Mouse (Mus musculus): Measurements from ENCODE around the gene Scarf1.

Scarf1 gene

GRCm38 (mm10) chr11:75566276-75567196, 53.2 kb downstream of the Scarf1 start:
- DNase-seq, result peak; percentile 71

- DNase-seq, result peak; percentile 89
These were observed 54.2 kb downstream of the Scarf1 start for GRCm38 (mm10) chr11:75567346-75568114.

GRCm38 (mm10) chr11:75568115-75568511, 54.8 kb downstream of the Scarf1 start:
- DNase-seq, result peak; percentile 61

GRCm38 (mm10) chr11:75568962-75569361, 55.6 kb downstream of the Scarf1 start:
- DNase-seq, result peak; percentile 63

GRCm38 (mm10) chr11:75570375-75571125, 57.2 kb downstream of the Scarf1 start:
- peak; percentile 94 for DNase-seq

- peak; percentile 66 for DNase-seq
These were observed 58.0 kb downstream of the Scarf1 start for GRCm38 (mm10) chr11:75571126-75571990.

- peak; percentile 65 for DNase-seq
These were observed 59.0 kb downstream of the Scarf1 start for GRCm38 (mm10) chr11:75572301-75572791.

- DNase-seq, result peak; percentile 97
These were observed 59.7 kb downstream of the Scarf1 start for GRCm38 (mm10) chr11:75572854-75573650.

GRCm38 (mm10) chr11:75574378-75575123, 61.2 kb downstream of the Scarf1 start:
- DNase-seq, result no peak

- no peak for DNase-seq
These were observed 62.3 kb downstream of the Scarf1 start for GRCm38 (mm10) chr11:75575560-75576123.
